21 mouse cellular contexts compared by ENCODE assay signal in the genomic region with DNA sequence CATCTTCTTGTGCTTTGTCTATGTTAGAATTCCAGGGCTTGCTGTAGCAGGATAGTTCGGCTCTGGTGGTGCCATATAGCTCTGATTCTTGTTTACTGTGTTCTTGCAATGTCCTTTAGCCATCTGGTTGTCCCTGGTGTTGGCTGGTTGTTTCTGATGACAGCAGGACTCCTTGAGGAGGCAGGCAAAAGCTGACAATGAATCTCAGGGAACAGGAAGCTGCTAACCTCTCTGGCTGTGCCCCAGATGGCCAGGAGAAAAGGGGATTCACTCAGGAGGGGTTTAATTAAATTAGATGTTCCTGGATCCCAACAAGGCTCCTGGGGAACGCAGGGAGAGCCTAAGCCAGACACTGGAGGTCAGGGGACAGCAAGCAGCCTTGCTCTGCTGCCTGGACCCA.
A peak's percentile ranks its signal among the peaks of the same experiment; 100 is the strongest.
DNase-seq lines count a peak whose midpoint lies in the region; ATAC-seq lines count a peak whose summit lies in the region.
"Had no signal": no experiment of that assay in that cellular context is flagged by ENCODE, and none has a peak within 500 bp of the region (broad histone marks: within the 10 kb centered on the region; RNA-seq: fewer than 3 reads in every experiment).

No protein-coding gene starts in this region.

- no peak overlapping the region for H3K4me2 ChIP-seq in forebrain, embryonic 12.5 days
- H3K4me2 ChIP-seq in forebrain, embryonic 15.5 days (replicated peaks), result no peak overlapping the region
- no peak overlapping the region for H3K4me2 ChIP-seq in intestine, embryonic 16.5 days (ENCODE audit: low read depth, low read length)
- H3K4me2 ChIP-seq: embryonic facial prominence, embryonic 13.5 days; heart, embryonic 12.5 days; lung, embryonic 15.5 days; neural tube, embryonic 13.5 days had no signal

- H3K9me3 ChIP-seq in forebrain, embryonic 12.5 days, result no peaks in the 10 kb centered on the region
- no peaks in the 10 kb centered on the region for H3K9me3 ChIP-seq in forebrain, embryonic 15.5 days
- no peaks in the 10 kb centered on the region for H3K9me3 ChIP-seq in intestine, embryonic 16.5 days (ENCODE audit: control insufficient read depth, low read length)
- H3K9me3 ChIP-seq: embryonic facial prominence, embryonic 13.5 days; heart, embryonic 12.5 days; lung, embryonic 15.5 days; neural tube, embryonic 13.5 days had no signal

- H3K4me3 ChIP-seq in forebrain, embryonic 12.5 days (replicated peaks), result no peak overlapping the region
- no peak overlapping the region for H3K4me3 ChIP-seq in forebrain, embryonic 15.5 days
- H3K4me3 ChIP-seq in intestine, embryonic 16.5 days (ENCODE audit: low read length), result no peak overlapping the region
- H3K4me3 ChIP-seq: embryonic facial prominence, embryonic 13.5 days; heart, embryonic 12.5 days; layer of hippocampus, adult 2 months; lung, embryonic 15.5 days; neural tube, embryonic 13.5 days had no signal

- no peaks in the 10 kb centered on the region for H3K27me3 ChIP-seq in forebrain, embryonic 12.5 days
- H3K27me3 ChIP-seq in forebrain, embryonic 15.5 days, result no peaks in the 10 kb centered on the region
- H3K27me3 ChIP-seq in intestine, embryonic 16.5 days (replicated peaks; ENCODE audit: control insufficient read depth, insufficient read depth, low read length), result no peaks in the 10 kb centered on the region
- H3K27me3 ChIP-seq: embryonic facial prominence, embryonic 13.5 days; heart, embryonic 12.5 days; lung, embryonic 15.5 days; neural tube, embryonic 13.5 days had no signal

- ATAC-seq in forebrain, embryonic 12.5 days (ENCODE audit: low FRiP score), result no peak
- ATAC-seq in forebrain, embryonic 15.5 days (replicated peaks), result no peak
- no peak for ATAC-seq in intestine, embryonic 16.5 days
- ATAC-seq: activated CD4-positive, CD25-positive, alpha-beta regulatory T cell, adult 4 months had no signal

- peaks cover 6% of the 10 kb centered on the region; the same call in 1 of the 2 replicates for H3K36me3 ChIP-seq in forebrain, embryonic 12.5 days (replicated peaks)
- no peaks in the 10 kb centered on the region for H3K36me3 ChIP-seq in forebrain, embryonic 15.5 days
- no peaks in the 10 kb centered on the region for H3K36me3 ChIP-seq in intestine, embryonic 16.5 days (ENCODE audit: control insufficient read depth, insufficient read depth, low read length)
- H3K36me3 ChIP-seq: lung, embryonic 15.5 days had no signal

- H3K9ac ChIP-seq in forebrain, embryonic 12.5 days, result 0 out of 2 replicates have a peak overlapping the region, but pooled peaks have one; percentile 2
- H3K9ac ChIP-seq in forebrain, embryonic 15.5 days (replicated peaks), result no peak overlapping the region
- H3K9ac ChIP-seq in intestine, embryonic 16.5 days (ENCODE audit: low read depth, low read length), result no peak overlapping the region
- H3K9ac ChIP-seq: embryonic facial prominence, embryonic 13.5 days; heart, embryonic 12.5 days; liver, embryonic 14.5 days; lung, embryonic 15.5 days; neural tube, embryonic 13.5 days had no signal

- H3K27ac ChIP-seq in forebrain, embryonic 12.5 days, result 0 out of 2 replicates have a peak overlapping the region, but pooled peaks have one; percentile 19
- H3K27ac ChIP-seq in forebrain, embryonic 15.5 days (replicated peaks), result no peak overlapping the region
- no peak overlapping the region for H3K27ac ChIP-seq in intestine, embryonic 16.5 days (ENCODE audit: low read length)
- H3K27ac ChIP-seq: embryonic facial prominence, embryonic 13.5 days; layer of hippocampus, adult 2 months; liver, embryonic 14.5 days; lung, embryonic 15.5 days; neural tube, embryonic 13.5 days had no signal

- peak; percentile 9 for DNase-seq in layer of hippocampus, adult 9-11 months
- DNase-seq in layer of hippocampus, postnatal 10 days (ENCODE audit: low spot score in 2 of 2), result no peak
- peak; percentile 86 for DNase-seq in cerebellum, adult 11 months
- peak; percentile 88 to 92 for DNase-seq in cerebellum, postnatal 10 days
- no peak for DNase-seq in frontal cortex, postnatal 10 days (ENCODE audit: low spot score in 2 of 2)
- DNase-seq: adrenal gland, postnatal 36 days; heart, adult 11 months; kidney, adult 2 months; kidney, postnatal 10 days; lung, postnatal 4 days; thymus, adult 2 months had no signal

- WGBS in forebrain, embryonic 12.5 days, result 43% methylated on average over 2 of the region's 2 CpGs
- WGBS in forebrain, embryonic 15.5 days, result 37% methylated on average over 2 of the region's 2 CpGs
- WGBS in intestine, embryonic 16.5 days, result 65% methylated on average over 2 of the region's 2 CpGs

- H3K4me1 ChIP-seq in forebrain, embryonic 12.5 days, result no peaks in the 10 kb centered on the region
- H3K4me1 ChIP-seq in forebrain, embryonic 15.5 days, result no peaks in the 10 kb centered on the region
- H3K4me1 ChIP-seq in intestine, embryonic 16.5 days (ENCODE audit: control insufficient read depth, insufficient read depth, low read length), result no peaks in the 10 kb centered on the region
- H3K4me1 ChIP-seq: embryonic facial prominence, embryonic 13.5 days; heart, embryonic 12.5 days; lung, embryonic 15.5 days; neural tube, embryonic 13.5 days had no signal

Comparison
In these comparisons a context has a peak if more than half of its experiments do, and no peak if none do; other contexts are left out.
1. DNase-seq: peak in layer of hippocampus, adult 9-11 months (single experiment), cerebellum, adult 11 months (single experiment) and cerebellum, postnatal 10 days (2 of 2); none in layer of hippocampus, postnatal 10 days (0 of 2) and frontal cortex, postnatal 10 days (0 of 2).